Mouse (Mus musculus) ovary, adult 2 months (tissue): ENCODE measurements around the gene Nrp1. TPM values are rescaled to one million over a fixed set of nuclear protein-coding genes. Genes with fewer than 3 reads are reported as not detected.

Experiments used
- polyA plus RNA-seq: library from polyadenylated mRNA; depleted of rRNA; stranded (reverse); fragments of >200 nt; gene quantifications from 2 replicates; pipeline ENCODE4 v1.2.3, GENCODE M21; 2012; rRNA removed

The Nrp1 gene
- 28.4 and 34.5 TPM in 2 replicates for polyA plus RNA-seq

DNA sequence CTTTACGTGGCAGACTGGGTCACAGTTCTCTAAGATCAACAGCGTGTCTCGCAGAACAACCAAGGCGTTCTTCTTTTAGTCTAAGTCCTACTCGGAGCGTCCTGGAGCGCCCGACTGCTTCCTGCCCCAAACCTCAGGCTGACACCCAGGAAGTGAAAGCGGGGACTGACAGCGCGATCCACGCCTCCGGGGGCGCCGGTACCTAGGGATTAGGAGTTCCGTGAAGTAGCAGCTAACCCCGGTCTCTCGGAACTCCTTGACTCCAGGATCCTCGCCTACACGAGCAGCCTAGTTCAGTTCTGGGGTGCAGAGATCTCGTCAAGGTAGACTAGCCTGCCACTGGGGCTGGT is at the start of gene Nrp1:
TSS of gene Nrp1 (plus strand) at position 199 of the 350 bp plus-strand sequence.

